Mouse (Mus musculus) testis, adult 2 months (tissue): ENCODE results near the gene Wipf1. TPM values are rescaled to one million over a fixed set of nuclear protein-coding genes. Genes with fewer than 3 reads are reported as not detected.
"Not testable (repeated sequence)": the region's sequence is repeated elsewhere in the genome, so short reads cannot be mapped to it uniquely, and the experiment has no call there.

Source experiments
- H3K27ac ChIP-seq: fragments of 200-500 bp; 2 replicates; pipeline ENCODE4 v1.5.1; 2012; ENCODE audit warnings: low read depth, low read length; ENCODE audit not compliant: control insufficient read depth, insufficient read depth
- H3K27me3 ChIP-seq: fragments of 200-500 bp; 2 replicates; pipeline ENCODE4 v1.6.1; 2012; ENCODE audit warnings: mild to moderate bottlenecking, low read length, moderate library complexity; ENCODE audit not compliant: control insufficient read depth, insufficient read depth
- H3K36me3 ChIP-seq: fragments of 200-500 bp; 2 replicates; pipeline ENCODE4 v1.6.1; 2012; ENCODE audit warnings: mild to moderate bottlenecking, low read length; ENCODE audit not compliant: control insufficient read depth, insufficient read depth
- H3K4me1 ChIP-seq: fragments of 200-500 bp; 2 replicates; pipeline ENCODE4 v1.6.1; 2012; ENCODE audit warnings: low read length; ENCODE audit not compliant: control insufficient read depth, insufficient read depth
- H3K4me3 ChIP-seq: fragments of 200-500 bp; 2 replicates; pipeline ENCODE4 v1.5.1; 2012; ENCODE audit warnings: low read depth, mild to moderate bottlenecking, low read length, moderate library complexity, mixed read lengths; ENCODE audit not compliant: control insufficient read depth
- CTCF ChIP-seq: fragments of 200-500 bp; IDR thresholded peaks from 2 replicates; pipeline ENCODE4 v1.5.1; 2012; ENCODE audit warnings: low read depth, mild to moderate bottlenecking, inconsistent platforms, low read length, moderate library complexity; ENCODE audit not compliant: control insufficient read depth, insufficient read depth, insufficient replicate concordance
- POLR2A ChIP-seq: fragments of 200-500 bp; IDR thresholded peaks from 2 replicates; pipeline ENCODE4 v1.6.1; 2012; ENCODE audit warnings: low read depth, mild to moderate bottlenecking, inconsistent platforms, low read length, moderate library complexity; ENCODE audit not compliant: control insufficient read depth
- polyA plus RNA-seq: library from polyadenylated mRNA; depleted of rRNA; stranded (reverse); fragments of >200 nt; gene quantifications from 2 replicates; pipeline ENCODE4 v1.2.3, GENCODE M21; 2012

Wipf1 gene
- polyA plus RNA-seq, 1 experiment = 0.40 TPM

GRCm38 (mm10) chr2:73507886-73508285, 21.6 kb downstream of the Wipf1 start:
- H3K4me1 ChIP-seq = no peaks in the 10 kb centered on the region; the same call in none of the 2 replicates
- no peaks in the 10 kb centered on the region for H3K36me3 ChIP-seq
- H3K27me3 ChIP-seq = no peaks in the 10 kb centered on the region
- no peak overlapping the region for H3K4me3 ChIP-seq
- no peak for TF ChIP-seq CTCF
- TF ChIP-seq POLR2A = no peak
- no peak overlapping the region for H3K27ac ChIP-seq

DNA sequence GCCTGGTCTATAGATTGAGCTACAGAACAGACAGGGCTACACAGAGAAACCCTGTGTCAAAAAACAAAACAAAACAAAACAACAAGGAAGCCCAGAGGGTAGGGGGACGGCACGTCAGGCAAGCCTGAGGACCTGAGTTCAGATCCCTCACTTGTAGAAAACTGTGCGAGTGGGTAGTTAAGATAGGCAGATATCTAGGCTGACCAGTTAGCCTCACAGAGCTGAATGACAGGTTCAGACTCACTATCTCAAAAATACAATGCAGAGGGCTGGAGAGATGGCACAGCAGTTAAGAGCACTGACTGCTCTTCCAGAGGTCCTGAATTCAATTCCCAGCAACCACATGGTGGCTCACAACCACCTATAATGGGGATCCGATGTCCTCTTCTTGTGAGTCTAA, 23.2 kb downstream of the Wipf1 start:
- not testable (repeated sequence) for H3K27me3 ChIP-seq, H3K4me1 ChIP-seq, H3K36me3 ChIP-seq, H3K4me3 ChIP-seq, H3K27ac ChIP-seq

- H3K27me3 ChIP-seq = no peaks in the 10 kb centered on the region
- H3K27ac ChIP-seq = no peak overlapping the region
- TF ChIP-seq POLR2A (no peak), CTCF (no peak)
Observed at GRCm38 (mm10) chr2:73502863-73503429, 26.6 kb downstream of the Wipf1 start.

GRCm38 (mm10) chr2:73500864-73501263, 28.7 kb downstream of the Wipf1 start:
- Histone ChIP-seq H3K4me3 (no peak overlapping the region), H3K4me1 (no peaks in the 10 kb centered on the region), H3K27ac (no peak overlapping the region), H3K36me3 (no peaks in the 10 kb centered on the region), H3K27me3 (no peaks in the 10 kb centered on the region)
- TF ChIP-seq CTCF (no peak), POLR2A (no peak)

More at GRCm38 (mm10) chr2:73502863-73503429, 26.6 kb downstream of the Wipf1 start:
- Histone ChIP-seq H3K4me1 (no peaks in the 10 kb centered on the region), H3K4me3 (no peak overlapping the region), H3K36me3 (no peaks in the 10 kb centered on the region)

DNA sequence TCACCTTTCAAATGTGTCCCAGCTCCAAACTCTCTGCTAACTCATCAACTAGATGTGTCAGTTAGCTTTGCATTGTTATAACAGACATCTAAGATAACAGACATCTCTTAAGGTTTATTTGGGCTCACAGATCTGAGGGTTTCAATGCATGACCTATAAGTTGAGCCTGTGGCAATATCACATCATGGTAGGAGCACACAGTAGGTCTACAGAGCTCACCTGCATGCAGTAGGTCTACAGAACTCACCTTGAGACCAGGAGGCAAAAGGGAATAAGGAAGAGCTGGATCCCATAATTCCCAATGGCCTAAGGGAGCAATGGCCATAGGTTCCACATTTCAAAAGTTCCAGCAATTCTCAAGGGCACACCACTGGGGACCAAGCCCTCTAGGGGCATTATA, 31.2 kb downstream of the Wipf1 start:
- Histone ChIP-seq H3K36me3 (no peaks in the 10 kb centered on the region), H3K27me3 (no peaks in the 10 kb centered on the region), H3K27ac (no peak overlapping the region), H3K4me3 (no peak overlapping the region), H3K4me1 (no peaks in the 10 kb centered on the region)
- no peak for TF ChIP-seq POLR2A
- no peak for TF ChIP-seq CTCF

GRCm38 (mm10) chr2:73497572-73497971, 32.0 kb downstream of the Wipf1 start:
- no peaks in the 10 kb centered on the region for H3K36me3 ChIP-seq
- H3K4me1 ChIP-seq = no peaks in the 10 kb centered on the region
- no peak overlapping the region for H3K4me3 ChIP-seq
- TF ChIP-seq POLR2A (no peak), CTCF (no peak)
- H3K27ac ChIP-seq = no peak overlapping the region
- no peaks in the 10 kb centered on the region for H3K27me3 ChIP-seq

- no peak for TF ChIP-seq CTCF
- TF ChIP-seq POLR2A = no peak
- H3K4me1 ChIP-seq = no peaks in the 10 kb centered on the region
Observed at GRCm38 (mm10) chr2:73496944-73497343, 32.6 kb downstream of the Wipf1 start.

DNA sequence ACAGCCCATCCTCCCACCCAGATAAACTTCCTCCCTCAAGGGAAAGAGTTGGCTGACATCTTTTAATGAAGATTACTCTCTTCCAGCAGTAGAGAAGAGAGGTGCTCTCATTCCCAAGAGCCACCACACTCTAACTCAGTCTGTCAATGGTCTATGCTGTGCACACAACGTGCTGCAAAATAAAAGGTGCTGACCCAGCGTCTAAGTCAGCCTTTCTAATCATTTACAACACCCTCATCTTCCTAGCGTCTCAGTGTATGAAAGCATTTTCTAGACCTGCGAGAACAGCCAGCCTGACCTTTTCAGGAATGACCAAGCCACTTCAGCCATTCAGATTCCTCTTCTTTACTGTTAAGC, 33.2 kb downstream of the Wipf1 start:
- no peak overlapping the region for H3K4me3 ChIP-seq
- H3K4me1 ChIP-seq = no peaks in the 10 kb centered on the region
- TF ChIP-seq CTCF (no peak), POLR2A (no peak)
- H3K27ac ChIP-seq = no peak overlapping the region
- H3K36me3 ChIP-seq = no peaks in the 10 kb centered on the region
- H3K27me3 ChIP-seq = no peaks in the 10 kb centered on the region

More at GRCm38 (mm10) chr2:73496944-73497343, 32.6 kb downstream of the Wipf1 start:
- H3K27me3 ChIP-seq = no peaks in the 10 kb centered on the region
- H3K27ac ChIP-seq = no peak overlapping the region
- no peaks in the 10 kb centered on the region for H3K36me3 ChIP-seq
- no peak overlapping the region for H3K4me3 ChIP-seq
